Mouse (Mus musculus) cerebellum, postnatal 10 days (tissue): Measurements from ENCODE around the gene Appbp2.
A peak's percentile ranks its signal among the peaks of the same experiment; 100 is the strongest.
"Not testable (repeated sequence)": the region's sequence is repeated elsewhere in the genome, so short reads cannot be mapped to it uniquely, and the experiment has no call there.

ENCODE experiments used
- DNase-seq, 2 experiments: peaks; one replicate each; pipeline ENCODE4 v3.0.0; 2021; ENCODE audit warnings: mixed read lengths in 2 of 2

Gene Appbp2

GRCm38 (mm10) chr11:85222561-85222960, 12.4 kb downstream of the Appbp2 start:
- DNase-seq: no peak

GRCm38 (mm10) chr11:85219014-85219413, 15.9 kb downstream of the Appbp2 start:
- no peak for DNase-seq

- DNase-seq: no peak
These were observed 20.3 kb downstream of the Appbp2 start for GRCm38 (mm10) chr11:85214679-85215078.

GRCm38 (mm10) chr11:85213215-85213614, 21.7 kb downstream of the Appbp2 start:
- no peak for DNase-seq

- no peak for DNase-seq
These were observed 23.8 kb downstream of the Appbp2 start for GRCm38 (mm10) chr11:85211151-85211550.

- DNase-seq: no peak
These were observed 28.7 kb downstream of the Appbp2 start for GRCm38 (mm10) chr11:85206231-85206630.

GRCm38 (mm10) chr11:85198906-85199305, 36.0 kb downstream of the Appbp2 start:
- no peak for DNase-seq

- DNase-seq: no peak
These were observed 38.9 kb downstream of the Appbp2 start for GRCm38 (mm10) chr11:85196046-85196445.

- DNase-seq: no peak
These were observed 40.7 kb downstream of the Appbp2 start for GRCm38 (mm10) chr11:85194206-85194605.

GRCm38 (mm10) chr11:85190741-85191140, 44.2 kb downstream of the Appbp2 start:
- no peak for DNase-seq

GRCm38 (mm10) chr11:85189110-85189509, 45.8 kb downstream of the Appbp2 start:
- DNase-seq: no peak

- no peak for DNase-seq
These were observed 50.1 kb downstream of the Appbp2 start for GRCm38 (mm10) chr11:85184839-85185238.

- peak; percentile 67 to 79 for DNase-seq
These were observed 50.8 kb downstream of the Appbp2 start for GRCm38 (mm10) chr11:85184082-85184481.

- DNase-seq: peak; percentile 59 to 75
These were observed 51.6 kb downstream of the Appbp2 start for GRCm38 (mm10) chr11:85183284-85183779.

GRCm38 (mm10) chr11:85182617-85183283, 52.2 kb downstream of the Appbp2 start:
- DNase-seq: peak; percentile 91 to 92

- no peak for DNase-seq
These were observed 56.5 kb downstream of the Appbp2 start for GRCm38 (mm10) chr11:85178413-85178812.

GRCm38 (mm10) chr11:85177761-85178160, 57.2 kb downstream of the Appbp2 start:
- no peak for DNase-seq

GRCm38 (mm10) chr11:85175941-85176340, 59.0 kb downstream of the Appbp2 start:
- no peak for DNase-seq

GRCm38 (mm10) chr11:85170833-85171232, 64.1 kb downstream of the Appbp2 start:
- DNase-seq: no peak

GRCm38 (mm10) chr11:85170058-85170740, 64.7 kb downstream of the Appbp2 start, which contains the start of gene 1700125H20Rik:
TSS of gene 1700125H20Rik (plus strand) at chr11:85170404.
- DNase-seq: peak; percentile 97 to 98

GRCm38 (mm10) chr11:85167503-85167902, 67.4 kb downstream of the Appbp2 start:
- DNase-seq: no peak

GRCm38 (mm10) chr11:85164371-85164770, 70.6 kb downstream of the Appbp2 start:
- no peak for DNase-seq

- DNase-seq: not testable (repeated sequence)
These were observed 71.9 kb downstream of the Appbp2 start for GRCm38 (mm10) chr11:85163014-85163413.

- no peak for DNase-seq
These were observed 77.6 kb downstream of the Appbp2 start for GRCm38 (mm10) chr11:85157301-85157700.
